Mouse (Mus musculus): Measurements from ENCODE around the gene Gabra5. TPM values are rescaled to one million over a fixed set of nuclear protein-coding genes. Genes with fewer than 3 reads are reported as not detected.

Gabra5 gene
- polyA plus RNA-seq, 1 experiment from 2014 or later = 0.41 TPM

- H3K27me3 ChIP-seq = peaks cover 43% of the 10 kb centered on the region
- H3K36me3 ChIP-seq = no peaks in the 10 kb centered on the region
- no peaks in the 10 kb centered on the region for H3K9me3 ChIP-seq
- no peak overlapping the region for H3K27ac ChIP-seq
- H3K4me2 ChIP-seq = no peak overlapping the region
- H3K4me3 ChIP-seq = no peak overlapping the region
- WGBS = 32% methylated on average over 4 of the region's 4 CpGs
- H3K9ac ChIP-seq = no peak overlapping the region
- peaks cover 6% of the 10 kb centered on the region; the same call in 1 of the 2 replicates for H3K4me1 ChIP-seq
- 0 out of 2 replicates have a peak, but pooled peaks have one; percentile 56 for ATAC-seq (ENCODE audit: insufficient number of reproducible peaks, insufficient read depth, low FRiP score, low TSS enrichment, low read depth)
Measured at GRCm38 (mm10) chr7:57384112-57384511, 125.7 kb downstream of the Gabra5 start.

DNA sequence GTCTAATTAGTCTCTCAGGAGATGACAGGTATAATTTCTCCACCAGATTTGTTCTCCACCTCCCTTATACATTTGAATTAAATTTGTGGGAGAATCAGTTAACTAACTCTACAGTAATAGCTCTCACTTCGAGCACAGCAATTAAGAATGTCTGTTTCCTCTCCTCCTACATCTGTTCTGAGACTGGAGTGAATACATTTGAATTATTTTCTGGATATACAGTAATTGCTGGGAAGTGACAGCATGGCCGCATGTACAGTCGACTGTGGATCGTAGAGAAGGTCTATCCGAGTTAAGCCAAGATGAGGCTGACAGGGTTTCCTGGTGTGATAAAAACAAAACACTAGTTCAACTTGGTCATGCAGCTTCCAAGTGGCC lies 143.9 kb downstream of the Gabra5 start:
- Histone ChIP-seq H3K27ac (no peak overlapping the region), H3K9me3 (no peaks in the 10 kb centered on the region), H3K9ac (no peak overlapping the region), H3K36me3 (no peaks in the 10 kb centered on the region), H3K4me1 (no peaks in the 10 kb centered on the region), H3K4me3 (no peak overlapping the region), H3K4me2 (no peak overlapping the region), H3K27me3 (no peaks in the 10 kb centered on the region)
- no peak for ATAC-seq (ENCODE audit: insufficient number of reproducible peaks, insufficient read depth, low FRiP score, low TSS enrichment, low read depth)
- WGBS = 73% methylated on average over 5 of the region's 5 CpGs

GRCm38 (mm10) chr7:57365134-57366012 lies 144.5 kb downstream of the Gabra5 start:
- Histone ChIP-seq H3K9me3 (no peaks in the 10 kb centered on the region), H3K4me3 (no peak overlapping the region), H3K27me3 (no peaks in the 10 kb centered on the region), H3K4me2 (no peak overlapping the region), H3K9ac (no peak overlapping the region), H3K4me1 (no peaks in the 10 kb centered on the region), H3K36me3 (no peaks in the 10 kb centered on the region), H3K27ac (no peak overlapping the region)
- ATAC-seq (ENCODE audit: insufficient number of reproducible peaks, insufficient read depth, low FRiP score, low TSS enrichment, low read depth) = no peak
- WGBS = 75% methylated on average over 5 of the region's 5 CpGs

DNA sequence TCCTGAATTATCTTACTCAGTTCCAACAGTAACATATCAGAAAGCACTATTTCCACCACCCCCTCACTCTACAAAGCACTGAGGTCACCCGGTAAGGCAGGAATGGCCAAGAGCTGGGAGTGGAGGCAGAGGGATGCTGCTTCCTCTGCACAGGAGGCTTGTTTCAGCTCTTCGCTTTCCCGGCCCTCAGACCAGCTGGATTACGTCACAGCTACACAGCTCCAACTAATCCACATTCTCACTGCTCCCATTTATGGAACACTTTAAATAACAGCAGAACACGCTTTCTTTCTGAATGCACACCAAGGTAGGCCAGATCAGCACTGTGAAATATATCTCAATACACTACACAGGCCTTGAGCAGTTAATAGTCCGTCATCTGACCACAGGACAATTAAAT lies 146.0 kb downstream of the Gabra5 start:
- no peaks in the 10 kb centered on the region for H3K9me3 ChIP-seq
- no peak overlapping the region for H3K9ac ChIP-seq
- no peak overlapping the region for H3K27ac ChIP-seq
- no peaks in the 10 kb centered on the region for H3K4me1 ChIP-seq
- WGBS = 76% methylated on average over 6 of the region's 6 CpGs
- no peaks in the 10 kb centered on the region for H3K36me3 ChIP-seq
- no peak for ATAC-seq (ENCODE audit: insufficient number of reproducible peaks, insufficient read depth, low FRiP score, low TSS enrichment, low read depth)
- no peak overlapping the region for H3K4me3 ChIP-seq
- no peaks in the 10 kb centered on the region for H3K27me3 ChIP-seq
- no peak overlapping the region for H3K4me2 ChIP-seq

GRCm38 (mm10) chr7:57357871-57358540 lies 151.9 kb downstream of the Gabra5 start:
- no peaks in the 10 kb centered on the region for H3K27me3 ChIP-seq
- no peaks in the 10 kb centered on the region for H3K4me1 ChIP-seq
- ATAC-seq (ENCODE audit: insufficient number of reproducible peaks, insufficient read depth, low FRiP score, low TSS enrichment, low read depth) = no peak
- no peak overlapping the region for H3K9ac ChIP-seq
- H3K36me3 ChIP-seq = no peaks in the 10 kb centered on the region
- 38% methylated on average over 6 of the region's 6 CpGs for WGBS
- no peak overlapping the region for H3K27ac ChIP-seq
- no peaks in the 10 kb centered on the region for H3K9me3 ChIP-seq
- H3K4me2 ChIP-seq = no peak overlapping the region
- H3K4me3 ChIP-seq = no peak overlapping the region

Other genes starting within 250 kb of the Gabra5 start
- gene Gabrg3, start 122.9 kb downstream of the Gabra5 start, polyA plus RNA-seq (2015; fragmentation: Nextera tagmentation; extraction: Ambion mirVana) = 1.2 and 1.5 TPM in 2 replicates
- gene Gabrb3, start 90.4 kb downstream of the Gabra5 start, polyA plus RNA-seq (2015; fragmentation: Nextera tagmentation; extraction: Ambion mirVana) = 1.1 and 2.3 TPM in 2 replicates